Comparison of ENCODE assay signal across 10 mouse cellular contexts in the genomic region with DNA sequence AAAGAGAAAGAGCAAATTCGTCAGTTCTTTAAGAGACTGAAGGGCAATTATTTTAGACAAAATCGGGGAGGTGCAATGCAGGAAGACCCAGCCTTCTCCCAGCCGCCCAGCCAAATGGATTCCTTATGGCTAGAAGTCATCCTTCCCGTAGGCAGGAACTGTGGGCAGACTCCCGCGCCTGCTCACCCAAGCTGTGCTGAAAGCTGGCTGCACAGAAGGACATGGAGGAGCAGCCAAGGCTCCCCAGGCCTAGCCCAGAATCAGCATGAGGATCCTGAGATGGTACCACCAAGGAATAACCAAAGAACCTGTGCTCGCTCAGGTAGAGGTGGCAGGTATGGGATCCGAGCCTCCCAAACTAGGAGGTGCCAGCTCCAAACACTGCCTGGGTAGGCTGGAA. TPM values are rescaled to one million over a fixed set of nuclear protein-coding genes. Genes with fewer than 3 reads are reported as not detected.
DNase-seq lines count a peak whose midpoint lies in the region; ATAC-seq lines count a peak whose summit lies in the region.
"Had no signal": no experiment of that assay in that cellular context is flagged by ENCODE, and none has a peak within 500 bp of the region (broad histone marks: within the 10 kb centered on the region; RNA-seq: fewer than 3 reads in every experiment).

No protein-coding gene starts in this region.

- peaks cover 62% of the 10 kb centered on the region for H3K27me3 ChIP-seq in hindbrain, embryonic 13.5 days
- peaks cover 63% of the 10 kb centered on the region for H3K27me3 ChIP-seq in hindbrain, embryonic 12.5 days
- H3K27me3 ChIP-seq in neural tube, embryonic 13.5 days, result peaks cover 58% of the 10 kb centered on the region

- H3K4me2 ChIP-seq in hindbrain, embryonic 13.5 days, result no peak overlapping the region; the same call in 1 of the 2 replicates
- H3K4me2 ChIP-seq in hindbrain, embryonic 12.5 days (replicated peaks), result no peak overlapping the region
- H3K4me2 ChIP-seq in neural tube, embryonic 13.5 days, result no peak overlapping the region
- H3K4me2 ChIP-seq: limb, embryonic 15.5 days had no signal

- no peaks in the 10 kb centered on the region for H3K36me3 ChIP-seq in hindbrain, embryonic 13.5 days
- no peaks in the 10 kb centered on the region for H3K36me3 ChIP-seq in hindbrain, embryonic 12.5 days
- H3K36me3 ChIP-seq in neural tube, embryonic 13.5 days, result no peaks in the 10 kb centered on the region
- H3K36me3 ChIP-seq: limb, embryonic 15.5 days had no signal

- ATAC-seq in hindbrain, embryonic 13.5 days (ENCODE audit: low FRiP score), result no peak
- ATAC-seq in hindbrain, embryonic 12.5 days (ENCODE audit: low FRiP score), result no peak
- no peak for ATAC-seq in neural tube, embryonic 13.5 days (ENCODE audit: low read depth)

- no peak for DNase-seq in neural tube, embryonic 10.5 days (ENCODE audit: extremely low spot score, low spot score)
- DNase-seq in layer of hippocampus, adult 8-10 months (ENCODE audit: low spot score in 2 of 2), result peak; percentile 72 to 77
- peak; percentile 51 to 67 for DNase-seq in right cerebral cortex, postnatal 36 days (ENCODE audit: low spot score in 2 of 2)
- DNase-seq in adrenal gland, adult (ENCODE audit: inconsistent age in 2 of 2, low spot score in 1 of 2), result no peak
- no peak for DNase-seq in kidney, postnatal 14 days
- DNase-seq: adrenal gland, postnatal 36 days had no signal

- H3K9ac ChIP-seq in hindbrain, embryonic 13.5 days, result no peak overlapping the region
- no peak overlapping the region for H3K9ac ChIP-seq in hindbrain, embryonic 12.5 days
- H3K9ac ChIP-seq in neural tube, embryonic 13.5 days, result no peak overlapping the region
- H3K9ac ChIP-seq: limb, embryonic 15.5 days had no signal

- H3K4me1 ChIP-seq in hindbrain, embryonic 13.5 days (replicated peaks), result peaks cover 17% of the 10 kb centered on the region
- 0 out of 2 replicates have a peak, but pooled peaks cover 11% of the 10 kb centered on the region for H3K4me1 ChIP-seq in hindbrain, embryonic 12.5 days
- H3K4me1 ChIP-seq in neural tube, embryonic 13.5 days (replicated peaks), result peaks cover 11% of the 10 kb centered on the region

- WGBS in hindbrain, embryonic 13.5 days, result 72% methylated on average over 8 of the region's 8 CpGs
- WGBS in hindbrain, embryonic 12.5 days, result 66% methylated on average over 8 of the region's 8 CpGs
- WGBS in neural tube, embryonic 13.5 days, result 67% methylated on average over 8 of the region's 8 CpGs

- no peak overlapping the region for H3K27ac ChIP-seq in hindbrain, embryonic 13.5 days
- no peak overlapping the region for H3K27ac ChIP-seq in hindbrain, embryonic 12.5 days
- no peak overlapping the region for H3K27ac ChIP-seq in neural tube, embryonic 13.5 days (replicated peaks)
- H3K27ac ChIP-seq: limb, embryonic 15.5 days had no signal

- H3K9me3 ChIP-seq in hindbrain, embryonic 13.5 days, result no peaks in the 10 kb centered on the region
- H3K9me3 ChIP-seq in hindbrain, embryonic 12.5 days (replicated peaks), result no peaks in the 10 kb centered on the region
- H3K9me3 ChIP-seq in neural tube, embryonic 13.5 days, result no peaks in the 10 kb centered on the region
- H3K9me3 ChIP-seq: limb, embryonic 15.5 days had no signal

- peak overlapping the region; percentile 68 for H3K4me3 ChIP-seq in hindbrain, embryonic 13.5 days
- no peak overlapping the region for H3K4me3 ChIP-seq in hindbrain, embryonic 12.5 days
- H3K4me3 ChIP-seq in neural tube, embryonic 13.5 days, result 0 out of 2 replicates have a peak overlapping the region, but pooled peaks have one; percentile 65

RNA-seq across cellular contexts. Expression of a gene that starts 1.7 kb away (rescaled TPM):
- polyA plus RNA-seq in hindbrain, embryonic 13.5 days (2015; fragmentation: Nextera tagmentation; extraction: Ambion mirVana), result 13.0 and 13.3 TPM in 2 replicates
- 7.3 and 7.7 TPM in 2 replicates for polyA plus RNA-seq in hindbrain, embryonic 12.5 days (2016; fragmentation: Nextera tagmentation; extraction: Ambion mirVana)
- polyA plus RNA-seq in neural tube, embryonic 13.5 days (2015; fragmentation: Nextera tagmentation; extraction: Ambion mirVana), result 10.7 and 10.8 TPM in 2 replicates
- total RNA-seq in layer of hippocampus, adult 8-10 months (2022), result 100 to 1,000 TPM; 125 to 145 (median 136) TPM

RNA-seq across cellular contexts. Expression of a gene that starts 37.7 kb away (rescaled TPM):
- 13.8 and 15.7 TPM in 2 replicates for polyA plus RNA-seq in hindbrain, embryonic 13.5 days (2015; fragmentation: Nextera tagmentation; extraction: Ambion mirVana)
- 16.3 and 21.1 TPM in 2 replicates for polyA plus RNA-seq in hindbrain, embryonic 12.5 days (2016; fragmentation: Nextera tagmentation; extraction: Ambion mirVana)
- 13.7 and 17.2 TPM in 2 replicates for polyA plus RNA-seq in neural tube, embryonic 13.5 days (2015; fragmentation: Nextera tagmentation; extraction: Ambion mirVana)
- 10 to 100 TPM; 10.6 to 11.8 (median 11.7) TPM for total RNA-seq in layer of hippocampus, adult 8-10 months (2022)

RNA-seq across cellular contexts. Expression of a gene that starts 58.9 kb away (rescaled TPM):
- polyA plus RNA-seq in hindbrain, embryonic 13.5 days (2015; fragmentation: Nextera tagmentation; extraction: Ambion mirVana), result 441 and 446 TPM in 2 replicates
- polyA plus RNA-seq in hindbrain, embryonic 12.5 days (2016; fragmentation: Nextera tagmentation; extraction: Ambion mirVana), result 333 and 361 TPM in 2 replicates
- 484 and 500 TPM in 2 replicates for polyA plus RNA-seq in neural tube, embryonic 13.5 days (2015; fragmentation: Nextera tagmentation; extraction: Ambion mirVana)
- total RNA-seq in layer of hippocampus, adult 8-10 months (2022), result 100 to 1,000 TPM; 402 to 415 (median 406) TPM

RNA-seq across cellular contexts. Expression of a gene that starts 59.1 kb away (rescaled TPM):
- 66.4 and 68.5 TPM in 2 replicates for polyA plus RNA-seq in hindbrain, embryonic 13.5 days (2015; fragmentation: Nextera tagmentation; extraction: Ambion mirVana)
- 72.8 and 73.8 TPM in 2 replicates for polyA plus RNA-seq in hindbrain, embryonic 12.5 days (2016; fragmentation: Nextera tagmentation; extraction: Ambion mirVana)
- 70.9 and 72.9 TPM in 2 replicates for polyA plus RNA-seq in neural tube, embryonic 13.5 days (2015; fragmentation: Nextera tagmentation; extraction: Ambion mirVana)
- 10 to 100 TPM; 45.7 to 49.3 (median 47.9) TPM for total RNA-seq in layer of hippocampus, adult 8-10 months (2022)

Comparison
In these comparisons a context has a peak if more than half of its experiments do, and no peak if none do; other contexts are left out.
1. DNase-seq: peak in layer of hippocampus, adult 8-10 months (2 of 2) and right cerebral cortex, postnatal 36 days (2 of 2); none in neural tube, embryonic 10.5 days (single experiment), adrenal gland, adult (0 of 2) and kidney, postnatal 14 days (single experiment).